Mouse (Mus musculus): ENCODE measurements around the gene Rundc3b. TPM values are rescaled to one million over a fixed set of nuclear protein-coding genes. Genes with fewer than 3 reads are reported as not detected.

The Rundc3b gene
- 2.8 and 3.4 TPM in 2 replicates for polyA plus RNA-seq (2012; rRNA removed)

GRCm38 (mm10) chr5:8622596-8623231 is at the start of gene Rundc3b:
Rundc3b (minus strand) TSS chr5:8622952.
- peak; percentile 63 for DNase-seq (ENCODE audit: low read depth, low spot score)
- WGBS, result under 1% methylated on average over 68 of the region's 74 CpGs

GRCm38 (mm10) chr5:8669606-8670005 is 46.9 kb upstream of the Rundc3b start:
- WGBS, result 88% methylated on average over 1 of the region's 1 CpGs
- no peak for DNase-seq (ENCODE audit: low read depth, low spot score)

GRCm38 (mm10) chr5:8667758-8668474 is 45.2 kb upstream of the Rundc3b start:
- DNase-seq (ENCODE audit: low read depth, low spot score), result no peak
- WGBS, result 29% methylated on average over 9 of the region's 9 CpGs

GRCm38 (mm10) chr5:8664678-8665077 is 41.9 kb upstream of the Rundc3b start:
- WGBS, result 19% methylated on average over 3 of the region's 3 CpGs
- no peak for DNase-seq (ENCODE audit: low read depth, low spot score)

- DNase-seq (ENCODE audit: low read depth, low spot score), result no peak
- 27% methylated on average over 10 of the region's 10 CpGs for WGBS
Observed at GRCm38 (mm10) chr5:8660738-8661151, 38.0 kb upstream of the Rundc3b start.

GRCm38 (mm10) chr5:8659911-8660737 is 37.4 kb upstream of the Rundc3b start, which contains the start of gene Abcb1a:
Abcb1a (plus strand) TSS chr5:8660077.
- no peak for DNase-seq (ENCODE audit: low read depth, low spot score)
- 3% methylated on average over 37 of the region's 37 CpGs for WGBS

- WGBS, result 90% methylated on average over 2 of the region's 2 CpGs
- DNase-seq (ENCODE audit: low read depth, low spot score), result no peak
Observed at GRCm38 (mm10) chr5:8652085-8652484, 29.3 kb upstream of the Rundc3b start.

- DNase-seq (ENCODE audit: low read depth, low spot score), result no peak
Observed at GRCm38 (mm10) chr5:8648774-8649173, 26.0 kb upstream of the Rundc3b start.

- WGBS, result 29% methylated on average over 4 of the region's 4 CpGs
- no peak for DNase-seq (ENCODE audit: low read depth, low spot score)
Observed at GRCm38 (mm10) chr5:8648300-8648699, 25.5 kb upstream of the Rundc3b start.

GRCm38 (mm10) chr5:8634489-8634975 is 11.8 kb upstream of the Rundc3b start:
- peak; percentile 38 for DNase-seq (ENCODE audit: low read depth, low spot score)

GRCm38 (mm10) chr5:8632901-8633300 is 10.1 kb upstream of the Rundc3b start:
- DNase-seq (ENCODE audit: low read depth, low spot score), result no peak
- WGBS, result 48% methylated on average over 3 of the region's 3 CpGs

- DNase-seq (ENCODE audit: low read depth, low spot score), result peak; percentile 28
- 1% methylated on average over 37 of the region's 49 CpGs for WGBS
Observed at GRCm38 (mm10) chr5:8622071-8622595, 619 bp downstream of the Rundc3b start.

- 79% methylated on average over 3 of the region's 3 CpGs for WGBS
- DNase-seq (ENCODE audit: low read depth, low spot score), result no peak
Observed at GRCm38 (mm10) chr5:8571118-8571517, 51.6 kb downstream of the Rundc3b start.

- WGBS, result 51% methylated on average over 3 of the region's 3 CpGs
- no peak for DNase-seq (ENCODE audit: low read depth, low spot score)
Observed at GRCm38 (mm10) chr5:8566867-8567266, 55.9 kb downstream of the Rundc3b start.

GRCm38 (mm10) chr5:8544512-8544911 is 78.2 kb downstream of the Rundc3b start:
- no peak for DNase-seq (ENCODE audit: low read depth, low spot score)
- WGBS, result 58% methylated on average over 3 of the region's 5 CpGs

GRCm38 (mm10) chr5:8542631-8543207 is 80.0 kb downstream of the Rundc3b start:
- 91% methylated on average over 3 of the region's 3 CpGs for WGBS
- DNase-seq (ENCODE audit: low read depth, low spot score), result no peak

GRCm38 (mm10) chr5:8541120-8542117 is 81.3 kb downstream of the Rundc3b start:
- DNase-seq (ENCODE audit: low read depth, low spot score), result no peak
- WGBS, result 86% methylated on average over 7 of the region's 7 CpGs

- 55% methylated on average over 3 of the region's 3 CpGs for WGBS
- DNase-seq (ENCODE audit: low read depth, low spot score), result no peak
Observed at GRCm38 (mm10) chr5:8519006-8519405, 103.7 kb downstream of the Rundc3b start.
